Mouse (Mus musculus) E14TG2a.4 (cell line): Measurements from ENCODE around the gene Pigb.

Experiments
- CTCF ChIP-seq: conservative IDR thresholded peaks from 2 replicates; pipeline ENCODE4 v1.5.1; 2014; ENCODE audit warnings: low read length
- POU5F1 ChIP-seq: IDR thresholded peaks from 2 replicates; pipeline ENCODE4 v1.6.1; 2014; ENCODE audit warnings: low read length, borderline replicate concordance

DNA sequence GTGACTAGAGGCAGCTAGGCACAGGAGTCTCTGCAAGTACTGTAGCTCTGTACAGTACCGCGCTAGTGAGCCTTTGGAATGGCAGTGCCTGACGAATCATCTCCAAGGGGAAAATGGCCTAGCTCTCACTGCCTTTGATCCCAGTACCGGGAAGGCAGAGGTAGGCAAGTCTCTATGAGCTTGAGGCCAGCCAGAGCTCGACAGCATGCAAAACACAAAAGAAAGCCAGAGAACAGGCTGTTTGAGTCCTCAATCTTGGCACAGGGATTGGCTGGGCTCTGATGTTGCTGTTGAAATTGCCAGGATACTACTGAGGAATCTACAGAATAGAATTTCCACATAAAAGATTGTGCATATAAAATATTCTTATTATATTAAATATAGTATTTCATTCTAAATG is 67.7 kb downstream of the Pigb start:
- no peak for TF ChIP-seq CTCF
- TF ChIP-seq POU5F1 = no peak
